Mouse (Mus musculus): ENCODE results near the gene Glis1. TPM values are rescaled to one million over a fixed set of nuclear protein-coding genes. Genes with fewer than 3 reads are reported as not detected.
A peak's percentile ranks its signal among the peaks of the same experiment; 100 is the strongest.

Glis1 gene
- total RNA-seq, 2 experiments from 2014 or later = not detected

GRCm38 (mm10) chr4:107609775-107610174, 175.4 kb downstream of the Glis1 start:
- no peak for ATAC-seq (replicated peaks; ENCODE audit: low FRiP score, poor library complexity, severe bottlenecking)

GRCm38 (mm10) chr4:107611888-107612650, 177.7 kb downstream of the Glis1 start:
- no peak for ATAC-seq (replicated peaks; ENCODE audit: low FRiP score, poor library complexity, severe bottlenecking)

GRCm38 (mm10) chr4:107617596-107618230, 183.3 kb downstream of the Glis1 start:
- ATAC-seq (replicated peaks; ENCODE audit: low FRiP score, poor library complexity, severe bottlenecking) = no peak

GRCm38 (mm10) chr4:107619487-107619886, 185.1 kb downstream of the Glis1 start:
- ATAC-seq (replicated peaks; ENCODE audit: low FRiP score, poor library complexity, severe bottlenecking) = no peak

GRCm38 (mm10) chr4:107621366-107621765, 187.0 kb downstream of the Glis1 start:
- no peak for ATAC-seq (replicated peaks; ENCODE audit: low FRiP score, poor library complexity, severe bottlenecking)

- ATAC-seq (replicated peaks; ENCODE audit: low FRiP score, poor library complexity, severe bottlenecking) = no peak
Observed at GRCm38 (mm10) chr4:107622296-107622695, 187.9 kb downstream of the Glis1 start.

- no peak for ATAC-seq (replicated peaks; ENCODE audit: low FRiP score, poor library complexity, severe bottlenecking)
Observed at GRCm38 (mm10) chr4:107623916-107624315, 189.5 kb downstream of the Glis1 start.

GRCm38 (mm10) chr4:107624951-107625350, 190.6 kb downstream of the Glis1 start:
- ATAC-seq (replicated peaks; ENCODE audit: low FRiP score, poor library complexity, severe bottlenecking) = no peak

GRCm38 (mm10) chr4:107628226-107628625, 193.8 kb downstream of the Glis1 start:
- ATAC-seq (replicated peaks; ENCODE audit: low FRiP score, poor library complexity, severe bottlenecking) = no peak

GRCm38 (mm10) chr4:107628921-107629411, 194.6 kb downstream of the Glis1 start:
- ATAC-seq (replicated peaks; ENCODE audit: low FRiP score, poor library complexity, severe bottlenecking) = no peak

- ATAC-seq (replicated peaks; ENCODE audit: low FRiP score, poor library complexity, severe bottlenecking) = no peak
Observed at GRCm38 (mm10) chr4:107634631-107635030, 200.2 kb downstream of the Glis1 start.

GRCm38 (mm10) chr4:107636099-107636498, 201.7 kb downstream of the Glis1 start:
- ATAC-seq (replicated peaks; ENCODE audit: low FRiP score, poor library complexity, severe bottlenecking) = no peak

- ATAC-seq (replicated peaks; ENCODE audit: low FRiP score, poor library complexity, severe bottlenecking) = no peak
Observed at GRCm38 (mm10) chr4:107637670-107638069, 203.3 kb downstream of the Glis1 start.

GRCm38 (mm10) chr4:107638303-107638702, 203.9 kb downstream of the Glis1 start:
- ATAC-seq (replicated peaks; ENCODE audit: low FRiP score, poor library complexity, severe bottlenecking) = no peak

- ATAC-seq (replicated peaks; ENCODE audit: low FRiP score, poor library complexity, severe bottlenecking) = no peak
Observed at GRCm38 (mm10) chr4:107641624-107642023, 207.2 kb downstream of the Glis1 start.

- ATAC-seq (replicated peaks; ENCODE audit: low FRiP score, poor library complexity, severe bottlenecking) = no peak
Observed at GRCm38 (mm10) chr4:107648959-107649485, 214.6 kb downstream of the Glis1 start.

GRCm38 (mm10) chr4:107651021-107651496, 216.7 kb downstream of the Glis1 start:
- ATAC-seq (replicated peaks; ENCODE audit: low FRiP score, poor library complexity, severe bottlenecking) = no peak

GRCm38 (mm10) chr4:107652598-107653279, 218.3 kb downstream of the Glis1 start:
- peak; percentile 61; the same call in 1 of the 2 replicates for ATAC-seq (replicated peaks; ENCODE audit: low FRiP score, poor library complexity, severe bottlenecking)

- no peak for ATAC-seq (replicated peaks; ENCODE audit: low FRiP score, poor library complexity, severe bottlenecking)
Observed at GRCm38 (mm10) chr4:107653280-107653643, 218.9 kb downstream of the Glis1 start.

- ATAC-seq (replicated peaks; ENCODE audit: low FRiP score, poor library complexity, severe bottlenecking) = no peak
Observed at GRCm38 (mm10) chr4:107660649-107661048, 226.3 kb downstream of the Glis1 start.
